Mouse (Mus musculus) embryonic facial prominence, embryonic 14.5 days (tissue): ENCODE results near the gene Hnmt. TPM values are rescaled to one million over a fixed set of nuclear protein-coding genes. Genes with fewer than 3 reads are reported as not detected.
"Not testable (repeated sequence)": the region's sequence is repeated elsewhere in the genome, so short reads cannot be mapped to it uniquely, and the experiment has no call there.

Source experiments
- ATAC-seq: fragments of 200-750 bp; cut with Nextera tagmentation; 2 replicates; pipeline ENCODE4 v1.8.0; 2017; ENCODE audit warnings: low read depth, moderate number of reproducible peaks, moderate TSS enrichment
- DNase-seq: peaks from one replicate; pipeline ENCODE4 v3.0.0-alpha.2; 2015; ENCODE audit warnings: low spot score
- H3K27ac ChIP-seq: fragments of 300-500 bp; sonication (generic); replicated peaks from 2 replicates; pipeline ENCODE4 v1.5.1; 2014; ENCODE audit warnings: low read depth, mild to moderate bottlenecking, low read length, moderate library complexity
- H3K27me3 ChIP-seq: fragments of 300-500 bp; sonication (generic); replicated peaks from 2 replicates; pipeline ENCODE4 v1.6.1; 2014; ENCODE audit warnings: low read length; ENCODE audit not compliant: control insufficient read depth, insufficient read depth
- H3K36me3 ChIP-seq: fragments of 300-500 bp; sonication (generic); 2 replicates; pipeline ENCODE4 v1.6.1; 2014; ENCODE audit warnings: low read length, mixed read lengths; ENCODE audit not compliant: control insufficient read depth, insufficient read depth
- H3K4me1 ChIP-seq: fragments of 300-500 bp; sonication (generic); 2 replicates; pipeline ENCODE4 v1.6.1; 2014; ENCODE audit warnings: antibody characterized with exemption, low read length; ENCODE audit not compliant: control insufficient read depth, insufficient read depth
- H3K4me2 ChIP-seq: fragments of 300-500 bp; sonication (generic); 2 replicates; pipeline ENCODE4 v1.6.1; 2014; ENCODE audit warnings: low read depth, mild to moderate bottlenecking, low read length, moderate library complexity, mixed read lengths
- H3K4me3 ChIP-seq: fragments of 300-500 bp; sonication (generic); 2 replicates; pipeline ENCODE4 v1.5.1; 2014; ENCODE audit warnings: low read depth, mild to moderate bottlenecking, low read length
- H3K9ac ChIP-seq: fragments of 300-500 bp; sonication (generic); 2 replicates; pipeline ENCODE4 v1.6.1; 2014; ENCODE audit warnings: low read depth, mild to moderate bottlenecking, low read length, moderate library complexity, mixed read lengths
- H3K9me3 ChIP-seq: fragments of 300-500 bp; sonication (generic); 2 replicates; pipeline ENCODE4 v1.6.1; 2016; ENCODE audit warnings: low read length; ENCODE audit not compliant: control insufficient read depth
- WGBS: fragments of 180-500 bp; shearing (Covaris S2); extraction: QIAGEN DNeasy Blood & Tissue Kit; methylation state at CpG from one replicate; pipeline ENCODE4 v1.1.7; 2014; 5-methylcytosine and 5-hydroxymethylcytosine counted together
- polyA plus RNA-seq: library from polyadenylated mRNA; unstranded; fragments of >200 nt; fragmentation: Nextera tagmentation; extraction: Ambion mirVana; gene quantifications from 2 replicates; pipeline ENCODE4 v1.2.1, GENCODE M21; 2014

The Hnmt gene
- polyA plus RNA-seq, 1 experiment from 2014 or later = 1.7 TPM

GRCm38 (mm10) chr2:23982860-23983259 lies 66.3 kb downstream of the Hnmt start:
- no peak for DNase-seq
- H3K4me2 ChIP-seq = no peak overlapping the region
- ATAC-seq = no peak
- no peak overlapping the region for H3K9ac ChIP-seq
- H3K9me3 ChIP-seq = no peaks in the 10 kb centered on the region
- H3K4me1 ChIP-seq = no peaks in the 10 kb centered on the region
- no peak overlapping the region for H3K27ac ChIP-seq
- WGBS = 48% methylated on average over 1 of the region's 1 CpGs
- no peaks in the 10 kb centered on the region for H3K27me3 ChIP-seq
- H3K36me3 ChIP-seq = no peaks in the 10 kb centered on the region
- no peak overlapping the region for H3K4me3 ChIP-seq

GRCm38 (mm10) chr2:23960659-23961274 lies 88.4 kb downstream of the Hnmt start:
- not testable (repeated sequence) for H3K9me3 ChIP-seq, H3K9ac ChIP-seq, DNase-seq, H3K27ac ChIP-seq, H3K27me3 ChIP-seq, H3K4me1 ChIP-seq, H3K36me3 ChIP-seq, H3K4me3 ChIP-seq, H3K4me2 ChIP-seq, ATAC-seq
- WGBS = 91% methylated on average over 15 of the region's 15 CpGs

Other genes starting within 250 kb of the Hnmt start
- not detected in 2 replicates for gene Tbpl2, start 47.2 kb upstream of the Hnmt start, polyA plus RNA-seq
- not detected in 2 replicates for gene Il1f8, start 103.8 kb upstream of the Hnmt start, polyA plus RNA-seq
- gene Il1f9, start 137.1 kb upstream of the Hnmt start, polyA plus RNA-seq = 0.63 TPM in 1 of 2 replicates, not detected in the other
- gene Il1f6, start 166.0 kb upstream of the Hnmt start, polyA plus RNA-seq = 0.38 TPM in 1 of 2 replicates, not detected in the other
- gene Il1f5, start 227.6 kb upstream of the Hnmt start, polyA plus RNA-seq = 2.4 and 3.5 TPM in 2 replicates
- not detected in 2 replicates for gene Il1f10, start 241.8 kb upstream of the Hnmt start, polyA plus RNA-seq